Mouse (Mus musculus): ENCODE results near the gene Cend1.

- TF ChIP-seq GATA1 (IDR thresholded peaks at IDR 0.05; ENCODE audit: borderline replicate concordance, low read length) (no peak), FLI1 (IDR thresholded peaks at IDR 0.05; ENCODE audit: low read length) (no peak)
Measured at GRCm38 (mm10) chr7:141428701-141429100, 590 bp downstream of the Cend1 start.

Data from megakaryocyte, embryonic 14.5 days (primary cell).